Mouse (Mus musculus) hindbrain, embryonic 16.5 days (tissue): ENCODE data around the gene Bcl10. TPM values are rescaled to one million over a fixed set of nuclear protein-coding genes. Genes with fewer than 3 reads are reported as not detected.

Experiments
- ATAC-seq: fragments of 200-750 bp; cut with Nextera tagmentation; 2 replicates; pipeline ENCODE4 v1.8.0; 2017; ENCODE audit warnings: moderate TSS enrichment, moderate library complexity
- H3K27ac ChIP-seq: fragments of 300-500 bp; sonication (generic); 2 replicates; pipeline ENCODE4 v1.5.1; 2014; ENCODE audit warnings: low read depth, mild to moderate bottlenecking, control low read depth, low read length, moderate library complexity
- H3K27me3 ChIP-seq: fragments of 300-500 bp; sonication (generic); replicated peaks from 2 replicates; pipeline ENCODE4 v1.6.1; 2014; ENCODE audit warnings: low read length; ENCODE audit not compliant: control insufficient read depth, insufficient read depth
- H3K36me3 ChIP-seq: fragments of 300-500 bp; sonication (generic); 2 replicates; pipeline ENCODE4 v1.6.1; 2014; ENCODE audit warnings: mild to moderate bottlenecking, low read length, moderate library complexity, mixed read lengths; ENCODE audit not compliant: control insufficient read depth, insufficient read depth
- H3K4me1 ChIP-seq: fragments of 300-500 bp; sonication (generic); 2 replicates; pipeline ENCODE4 v1.6.1; 2014; ENCODE audit warnings: low read depth, low read length; ENCODE audit not compliant: control insufficient read depth, insufficient read depth
- H3K4me2 ChIP-seq: fragments of 300-500 bp; sonication (generic); 2 replicates; pipeline ENCODE4 v1.6.1; 2014; ENCODE audit warnings: mild to moderate bottlenecking, low read length, control low read depth, moderate library complexity
- H3K4me3 ChIP-seq: fragments of 300-500 bp; sonication (generic); 2 replicates; pipeline ENCODE4 v1.5.1; 2014; ENCODE audit warnings: mild to moderate bottlenecking, low read length, control low read depth, moderate library complexity
- H3K9ac ChIP-seq: fragments of 300-500 bp; sonication (generic); 2 replicates; pipeline ENCODE4 v1.6.1; 2014; ENCODE audit warnings: low read depth, mild to moderate bottlenecking, control low read depth, low read length, moderate library complexity
- H3K9me3 ChIP-seq: fragments of 300-500 bp; sonication (generic); 2 replicates; pipeline ENCODE4 v1.6.1; 2014; ENCODE audit warnings: mild to moderate bottlenecking, low read length, moderate library complexity; ENCODE audit not compliant: control insufficient read depth
- WGBS: fragments of 180-500 bp; shearing (Covaris S2); extraction: QIAGEN DNeasy Blood & Tissue Kit; methylation state at CpG from one replicate; pipeline ENCODE4 v1.1.7; 2014; 5-methylcytosine and 5-hydroxymethylcytosine counted together
- polyA plus RNA-seq: library from polyadenylated mRNA; unstranded; fragments of >200 nt; fragmentation: Nextera tagmentation; extraction: Ambion mirVana; gene quantifications from 2 replicates; pipeline ENCODE4 v1.2.1, GENCODE M21; 2015

Bcl10 gene
- polyA plus RNA-seq, 1 experiment from 2014 or later = 33.6 TPM

- Histone ChIP-seq H3K9me3 (no peaks in the 10 kb centered on the region), H3K9ac (no peak overlapping the region), H3K4me3 (no peak overlapping the region), H3K4me1 (peaks cover 10% of the 10 kb centered on the region), H3K4me2 (no peak overlapping the region), H3K27me3 (no peaks in the 10 kb centered on the region), H3K36me3 (no peaks in the 10 kb centered on the region), H3K27ac (peak overlapping the region; percentile 36)
- WGBS = 55% methylated on average over 5 of the region's 5 CpGs
- ATAC-seq = no peak
Observed at GRCm38 (mm10) chr3:145885851-145886464, 36.6 kb upstream of the Bcl10 start.

DNA sequence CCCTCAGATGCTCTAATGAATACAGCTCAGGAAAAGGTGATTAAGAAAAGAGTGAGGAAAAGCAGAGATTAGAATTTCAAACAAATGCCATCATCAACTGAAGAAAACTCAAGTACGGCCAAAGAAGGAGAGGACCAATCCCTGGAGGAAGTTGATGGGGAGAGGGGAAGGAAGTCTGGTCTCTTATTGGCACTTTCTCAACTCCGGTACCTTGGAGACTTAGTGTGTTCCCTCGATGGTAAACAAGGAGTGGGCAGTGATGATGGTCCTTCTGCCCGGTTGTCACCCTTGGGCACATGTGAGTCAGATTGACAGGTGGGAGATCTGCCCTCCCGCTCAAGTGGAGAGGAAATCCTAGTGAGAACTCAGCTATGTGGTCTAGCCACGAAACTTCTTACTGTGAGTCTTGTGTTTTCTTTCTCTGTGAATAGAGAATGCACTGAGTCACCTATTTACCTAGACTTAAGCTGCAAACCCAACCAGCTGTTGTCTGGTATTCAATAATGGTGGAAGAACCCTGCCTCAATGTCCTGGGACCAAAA is 35.1 kb upstream of the Bcl10 start:
- Histone ChIP-seq H3K4me2 (no peak overlapping the region), H3K27ac (no peak overlapping the region), H3K9ac (no peak overlapping the region), H3K36me3 (no peaks in the 10 kb centered on the region), H3K9me3 (no peaks in the 10 kb centered on the region), H3K4me3 (no peak overlapping the region), H3K27me3 (no peaks in the 10 kb centered on the region), H3K4me1 (peaks cover 11% of the 10 kb centered on the region)
- ATAC-seq = no peak
- 80% methylated on average over 6 of the region's 6 CpGs for WGBS

DNA sequence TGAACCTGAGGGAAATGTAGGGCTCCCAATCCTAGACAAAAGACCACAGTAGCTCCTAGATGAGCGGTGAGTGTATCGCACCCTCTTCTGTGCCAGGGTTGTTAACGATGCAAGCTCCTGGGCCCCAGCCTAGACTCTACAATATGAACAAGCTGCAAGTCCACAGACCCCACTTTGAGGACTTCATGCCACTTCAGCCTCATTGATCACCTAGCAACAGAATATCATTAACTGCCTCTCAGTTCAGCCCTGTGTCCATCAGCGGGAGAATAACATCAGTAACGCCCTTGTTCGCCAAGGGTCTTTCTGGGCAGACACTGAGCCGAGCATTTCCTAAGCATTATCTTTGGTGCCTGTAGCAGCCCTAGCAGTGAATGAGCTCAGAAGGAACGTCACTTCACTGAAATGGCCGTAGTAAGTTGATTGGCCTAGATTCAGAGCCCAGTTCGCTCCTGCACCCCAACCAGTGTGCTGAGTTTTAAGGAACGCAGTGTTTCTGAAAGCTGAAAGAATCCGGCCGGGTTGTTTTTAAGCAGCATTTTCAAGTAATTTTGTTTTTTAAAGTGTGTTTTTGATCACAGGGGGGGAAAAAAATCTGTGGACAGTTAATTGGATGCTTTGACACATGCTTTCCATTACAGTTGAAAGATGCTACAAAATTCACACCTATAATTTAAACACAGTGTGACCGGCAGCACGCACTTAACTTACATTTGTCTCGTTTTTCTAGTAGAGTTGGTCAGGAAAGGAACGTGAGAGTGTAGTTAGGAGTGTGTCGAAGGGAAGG is 32.1 kb upstream of the Bcl10 start:
- no peak overlapping the region for H3K9ac ChIP-seq
- no peak overlapping the region for H3K4me3 ChIP-seq
- H3K27me3 ChIP-seq = no peaks in the 10 kb centered on the region
- peak; percentile 94 for ATAC-seq
- peak overlapping the region; percentile 32 for H3K27ac ChIP-seq
- H3K36me3 ChIP-seq = 0 out of 2 replicates have a peak, but pooled peaks cover under 1% of the 10 kb centered on the region
- peaks cover 9% of the 10 kb centered on the region for H3K4me1 ChIP-seq
- WGBS = 37% methylated on average over 18 of the region's 18 CpGs
- no peaks in the 10 kb centered on the region for H3K9me3 ChIP-seq
- no peak overlapping the region for H3K4me2 ChIP-seq

GRCm38 (mm10) chr3:145892451-145892850 is 30.2 kb upstream of the Bcl10 start:
- Histone ChIP-seq H3K27ac (no peak overlapping the region), H3K4me3 (no peak overlapping the region), H3K9me3 (no peaks in the 10 kb centered on the region), H3K4me2 (no peak overlapping the region), H3K9ac (no peak overlapping the region), H3K27me3 (no peaks in the 10 kb centered on the region), H3K36me3 (0 out of 2 replicates have a peak, but pooled peaks cover 2% of the 10 kb centered on the region), H3K4me1 (peaks cover 4% of the 10 kb centered on the region; the same call in 1 of the 2 replicates)
- ATAC-seq = no peak
- WGBS = 74% methylated on average over 3 of the region's 3 CpGs

GRCm38 (mm10) chr3:145894131-145894530 is 28.5 kb upstream of the Bcl10 start:
- Histone ChIP-seq H3K9ac (no peak overlapping the region), H3K27ac (no peak overlapping the region), H3K36me3 (0 out of 2 replicates have a peak, but pooled peaks cover 2% of the 10 kb centered on the region), H3K4me1 (peaks cover 4% of the 10 kb centered on the region; the same call in 1 of the 2 replicates), H3K9me3 (no peaks in the 10 kb centered on the region), H3K27me3 (no peaks in the 10 kb centered on the region), H3K4me3 (no peak overlapping the region), H3K4me2 (no peak overlapping the region)
- 43% methylated on average over 12 of the region's 12 CpGs for WGBS
- peak; percentile 10; the same call in 1 of the 2 replicates for ATAC-seq

- H3K9ac ChIP-seq = no peak overlapping the region
- no peaks in the 10 kb centered on the region; the same call in 1 of the 2 replicates for H3K4me1 ChIP-seq
- H3K4me2 ChIP-seq = no peak overlapping the region
- 0 out of 2 replicates have a peak, but pooled peaks cover 2% of the 10 kb centered on the region for H3K36me3 ChIP-seq
- H3K27ac ChIP-seq = no peak overlapping the region
- ATAC-seq = no peak
- no peak overlapping the region for H3K4me3 ChIP-seq
- no peaks in the 10 kb centered on the region for H3K27me3 ChIP-seq
- no peaks in the 10 kb centered on the region for H3K9me3 ChIP-seq
- WGBS = 82% methylated on average over 11 of the region's 11 CpGs
Observed at GRCm38 (mm10) chr3:145897749-145898148, 24.9 kb upstream of the Bcl10 start.

GRCm38 (mm10) chr3:145899832-145900231 is 22.8 kb upstream of the Bcl10 start:
- H3K4me3 ChIP-seq = no peak overlapping the region
- H3K27me3 ChIP-seq = no peaks in the 10 kb centered on the region
- H3K4me1 ChIP-seq = no peaks in the 10 kb centered on the region
- H3K36me3 ChIP-seq = 0 out of 2 replicates have a peak, but pooled peaks cover 2% of the 10 kb centered on the region
- WGBS = 74% methylated on average over 8 of the region's 8 CpGs
- no peak overlapping the region for H3K4me2 ChIP-seq
- ATAC-seq = peak; percentile 46; the same call in 1 of the 2 replicates
- H3K27ac ChIP-seq = no peak overlapping the region
- H3K9me3 ChIP-seq = no peaks in the 10 kb centered on the region
- no peak overlapping the region for H3K9ac ChIP-seq

GRCm38 (mm10) chr3:145903530-145903929 is 19.1 kb upstream of the Bcl10 start:
- ATAC-seq = no peak
- no peak overlapping the region for H3K9ac ChIP-seq
- 89% methylated on average over 8 of the region's 8 CpGs for WGBS

More at GRCm38 (mm10) chr3:145903530-145903929, 19.1 kb upstream of the Bcl10 start:
- Histone ChIP-seq H3K27ac (no peak overlapping the region), H3K9me3 (no peaks in the 10 kb centered on the region), H3K4me2 (no peak overlapping the region), H3K36me3 (no peaks in the 10 kb centered on the region), H3K27me3 (no peaks in the 10 kb centered on the region), H3K4me1 (no peaks in the 10 kb centered on the region), H3K4me3 (no peak overlapping the region)
